Mouse (Mus musculus): Measurements from ENCODE around the gene Pdcd2.
A peak's percentile ranks its signal among the peaks of the same experiment; 100 is the strongest.

Gene Pdcd2

DNA sequence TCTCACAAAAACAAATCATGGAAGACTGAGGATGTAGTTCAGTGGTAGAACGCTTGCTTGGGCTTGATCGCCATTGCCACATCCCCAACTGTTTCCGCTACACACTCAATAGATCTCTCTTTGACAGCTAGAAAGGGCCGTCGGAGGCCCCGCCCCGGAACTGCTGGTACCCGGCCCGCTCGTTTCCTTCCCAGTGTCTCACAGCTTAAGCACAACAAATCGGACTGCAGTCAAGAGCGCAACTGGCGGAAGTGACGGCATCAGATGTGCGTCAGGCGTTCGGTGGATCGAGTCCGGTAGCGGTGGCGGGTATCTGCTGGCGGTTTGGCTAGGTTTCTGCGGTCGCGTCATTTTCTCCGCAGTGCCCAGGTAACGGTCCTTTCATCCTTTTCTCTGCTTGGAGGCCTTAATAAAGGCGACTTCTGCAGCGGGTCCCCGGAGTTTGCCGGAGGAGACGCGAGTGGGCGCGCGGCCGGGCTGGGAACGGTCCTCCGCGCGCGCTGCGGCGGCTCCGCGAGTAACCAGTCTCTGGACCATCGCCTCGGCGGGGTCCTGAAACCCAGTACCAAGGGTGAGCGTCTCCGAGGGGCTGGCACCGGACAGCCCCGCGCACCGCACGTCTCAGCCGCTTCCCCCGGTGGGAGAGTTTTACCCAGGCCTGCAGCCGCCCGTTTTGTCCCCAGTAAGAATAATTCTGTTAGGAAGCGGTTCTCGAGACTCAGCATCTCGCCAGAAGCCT lies 27.3 kb downstream of the Pdcd2 start, which contains the start of the genes Psmb1 and Tbp:
Gene Psmb1 (minus strand): TSS at position 96 of the 739 bp plus-strand sequence.
Gene Tbp (plus strand): TSS at position 233 of the 739 bp plus-strand sequence.
- ATAC-seq (ENCODE audit: low TSS enrichment): peak; percentile 92

DNA sequence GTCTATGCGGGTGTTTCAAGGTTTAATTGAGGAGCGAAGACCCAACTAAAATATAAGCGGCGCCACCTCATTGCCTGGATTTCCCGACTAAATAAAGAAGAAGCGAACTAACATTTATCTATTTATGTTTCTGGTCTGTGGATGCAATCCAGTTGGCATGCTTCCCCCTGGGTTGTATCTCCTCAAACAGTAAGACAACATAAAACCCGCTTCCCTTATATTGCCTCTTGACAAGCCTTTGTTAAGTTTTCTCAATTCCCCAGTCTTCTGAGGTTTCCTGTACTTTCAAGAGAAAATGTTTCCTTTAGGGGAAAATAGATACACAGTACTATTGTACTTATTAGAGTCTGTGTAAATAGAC lies 28.4 kb downstream of the Pdcd2 start:
- no peak for ATAC-seq (ENCODE audit: low TSS enrichment)

DNA sequence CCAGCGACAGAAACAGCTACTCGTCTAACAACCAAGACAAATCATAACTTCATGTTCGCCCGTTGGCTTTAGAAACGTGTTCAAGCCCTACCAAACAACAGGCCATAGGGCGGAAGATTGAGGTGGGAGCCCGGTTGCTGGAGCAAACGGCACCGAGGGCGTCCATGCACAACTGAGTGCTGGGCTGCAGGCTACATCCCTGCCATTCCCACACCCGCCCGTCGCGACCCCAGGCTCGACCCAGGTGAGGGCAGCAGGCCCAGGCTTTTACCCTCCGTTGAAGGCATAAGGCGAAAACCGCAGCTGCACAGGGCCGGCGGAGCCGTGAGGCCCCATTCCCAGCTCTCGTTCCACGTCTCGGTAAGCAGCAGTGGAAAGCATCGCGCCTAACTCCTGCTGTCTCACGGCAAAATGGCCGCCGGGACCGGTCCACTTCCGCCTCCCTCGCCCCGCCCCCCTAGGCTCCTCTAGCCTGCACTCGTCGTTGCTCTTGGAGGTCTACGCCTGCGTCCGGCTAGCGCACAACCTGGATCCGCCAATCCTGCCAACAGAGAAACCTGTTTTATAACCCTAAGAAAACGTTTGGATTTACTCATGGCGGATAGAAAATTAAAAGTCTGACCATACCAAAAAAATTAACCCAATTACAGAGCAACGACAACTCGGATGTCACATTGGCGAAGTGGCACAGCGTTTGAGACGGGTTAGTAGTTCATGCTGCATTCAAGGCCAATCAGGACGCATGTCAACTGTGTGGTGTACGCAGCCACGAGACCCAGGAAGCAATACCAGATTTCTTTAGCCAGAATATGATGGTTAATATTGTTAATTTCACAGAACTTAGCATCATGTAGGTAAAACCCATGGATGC lies 29.0 kb downstream of the Pdcd2 start:
- ATAC-seq (ENCODE audit: low TSS enrichment): peak; percentile 93

DNA sequence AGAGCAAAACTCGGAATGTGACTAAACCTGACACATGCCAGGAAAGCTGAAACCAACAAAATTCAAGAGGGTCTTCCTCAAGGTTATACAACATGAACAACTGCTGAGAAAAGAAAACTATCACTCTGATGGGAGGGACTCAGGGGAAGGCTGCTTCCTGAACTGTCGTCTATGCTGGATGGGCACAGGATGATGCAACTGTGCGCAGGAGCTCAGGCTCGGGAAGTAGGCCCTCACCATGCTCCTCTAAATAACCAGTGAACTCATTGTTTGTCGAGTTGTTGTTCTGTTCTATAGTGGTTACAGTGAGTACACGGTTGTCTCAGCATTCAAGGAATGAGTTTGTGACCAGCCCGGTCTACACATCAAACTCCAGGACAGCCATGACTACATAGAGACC lies 36.6 kb downstream of the Pdcd2 start:
- no peak for ATAC-seq (ENCODE audit: low TSS enrichment)

DNA sequence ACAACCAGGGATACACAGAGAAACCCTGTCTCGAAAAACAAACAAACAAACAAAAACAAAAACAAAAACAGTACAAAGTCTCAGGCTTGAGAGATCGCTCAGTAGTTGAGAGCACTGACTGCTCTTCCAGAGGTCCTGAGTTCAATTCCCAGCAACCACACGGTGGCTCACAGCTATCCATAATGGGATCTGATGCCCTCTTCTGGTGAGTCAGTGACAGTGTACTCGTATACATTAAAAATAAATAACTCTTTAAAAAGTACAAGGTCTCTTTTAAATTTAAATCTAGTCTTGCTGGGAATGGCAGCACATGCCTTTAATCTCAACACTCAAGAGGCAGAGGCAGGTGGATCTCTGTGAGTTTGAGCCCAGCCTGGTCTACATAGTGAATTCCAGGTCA lies 54.4 kb downstream of the Pdcd2 start:
- ATAC-seq (ENCODE audit: low TSS enrichment): no peak

Data from frontal cortex, adult (tissue).